Mouse (Mus musculus): Measurements from ENCODE around the gene Cinp. TPM values are rescaled to one million over a fixed set of nuclear protein-coding genes. Genes with fewer than 3 reads are reported as not detected.
"Not testable (repeated sequence)": the region's sequence is repeated elsewhere in the genome, so short reads cannot be mapped to it uniquely, and the experiment has no call there.

Cinp gene
- total RNA-seq, 2 experiments from 2014 or later, result 83.3 to 87.3 TPM

GRCm38 (mm10) chr12:110864008-110864407 is 24.9 kb downstream of the Cinp start:
- no peak for DNase-seq (ENCODE audit: low spot score in 2 of 2)

- no peak for DNase-seq (ENCODE audit: low spot score in 2 of 2)
These were observed 27.7 kb downstream of the Cinp start for GRCm38 (mm10) chr12:110861256-110861655.

- DNase-seq (ENCODE audit: low spot score in 2 of 2), result no peak
These were observed 28.7 kb downstream of the Cinp start for GRCm38 (mm10) chr12:110860293-110860692.

GRCm38 (mm10) chr12:110858681-110859080 is 30.3 kb downstream of the Cinp start:
- DNase-seq (ENCODE audit: low spot score in 2 of 2), result not testable (repeated sequence)

GRCm38 (mm10) chr12:110857196-110857595 is 31.7 kb downstream of the Cinp start:
- DNase-seq (ENCODE audit: low spot score in 2 of 2), result no peak

- DNase-seq (ENCODE audit: low spot score in 2 of 2), result no peak
These were observed 33.9 kb downstream of the Cinp start for GRCm38 (mm10) chr12:110854786-110855737.

- no peak for DNase-seq (ENCODE audit: low spot score in 2 of 2)
These were observed 37.0 kb downstream of the Cinp start for GRCm38 (mm10) chr12:110851923-110852322.

- DNase-seq (ENCODE audit: low spot score in 2 of 2), result no peak
These were observed 37.5 kb downstream of the Cinp start for GRCm38 (mm10) chr12:110851414-110851813.

GRCm38 (mm10) chr12:110850929-110851256 is 38.1 kb downstream of the Cinp start:
- no peak for DNase-seq (ENCODE audit: low spot score in 2 of 2)

GRCm38 (mm10) chr12:110850010-110850928 is 38.7 kb downstream of the Cinp start, which contains the start of gene Zfp839:
Zfp839 (plus strand) TSS chr12:110850253.
- peak; percentile 87 for DNase-seq (ENCODE audit: low spot score in 2 of 2)

- DNase-seq (ENCODE audit: low spot score in 2 of 2), result no peak
These were observed 42.7 kb downstream of the Cinp start for GRCm38 (mm10) chr12:110846191-110846765.

GRCm38 (mm10) chr12:110845131-110845880 is 43.6 kb downstream of the Cinp start:
- peak; percentile 72 to 85 for DNase-seq (ENCODE audit: low spot score in 2 of 2)

- DNase-seq (ENCODE audit: low spot score in 2 of 2), result no peak
These were observed 44.5 kb downstream of the Cinp start for GRCm38 (mm10) chr12:110844227-110845130.

GRCm38 (mm10) chr12:110843194-110844048 is 45.5 kb downstream of the Cinp start:
- DNase-seq (ENCODE audit: low spot score in 2 of 2), result peak; percentile 83 to 85

- no peak for DNase-seq (ENCODE audit: low spot score in 2 of 2)
These were observed 47.0 kb downstream of the Cinp start for GRCm38 (mm10) chr12:110841731-110842493.

- peak; percentile 98 for DNase-seq (ENCODE audit: low spot score in 2 of 2)
These were observed 48.4 kb downstream of the Cinp start, which contains the start of gene Mok for GRCm38 (mm10) chr12:110840348-110841198. Mok (minus strand) TSS chr12:110840939.

- DNase-seq (ENCODE audit: low spot score in 2 of 2), result no peak
These were observed 51.1 kb downstream of the Cinp start for GRCm38 (mm10) chr12:110837850-110838249.
